Mouse (Mus musculus): ENCODE measurements around the gene Olfr845.

Gene Olfr845

DNA sequence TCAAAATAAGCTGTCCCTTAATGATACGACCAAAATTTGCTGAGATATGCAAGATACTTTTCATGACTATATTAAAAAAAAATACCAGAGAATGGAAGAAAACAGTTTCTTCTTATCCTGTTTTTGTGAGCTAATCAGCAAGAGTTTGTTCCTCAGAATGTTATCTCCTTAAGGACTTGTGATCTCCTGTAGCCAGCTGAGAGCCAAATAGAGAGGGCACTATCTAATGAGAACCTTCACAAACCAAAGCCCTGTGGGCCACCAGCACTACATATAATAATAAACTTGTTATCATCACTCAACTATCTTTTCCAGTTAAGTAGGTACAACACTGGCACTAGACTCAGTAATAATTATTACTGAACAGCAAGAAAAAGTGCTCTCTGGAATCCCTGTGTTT, at the start of gene Olfr845:
Gene Olfr845, plus strand, starts transcription at position 301 of the 400 bp plus-strand sequence.
- DNase-seq (ENCODE audit: low read depth, low spot score): no peak

DNA sequence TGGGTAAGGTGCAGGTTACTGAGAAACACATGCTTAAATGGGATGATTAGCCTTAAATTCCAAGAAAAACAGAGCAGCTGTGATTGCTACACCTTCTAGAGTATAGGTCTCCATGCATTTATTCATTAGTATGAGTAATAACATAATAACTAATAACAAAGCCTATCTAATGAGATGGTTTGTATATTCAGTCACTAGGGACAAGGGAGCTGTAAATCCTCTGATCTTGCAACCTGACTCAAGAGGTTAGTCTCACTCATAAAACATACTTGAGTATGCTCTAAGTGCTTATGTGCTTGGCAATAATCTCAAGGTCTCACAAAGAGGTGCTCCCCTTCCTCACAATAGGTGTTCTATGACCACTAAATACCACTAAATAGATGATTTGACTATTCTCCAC, 20.2 kb upstream of the Olfr845 start, which contains the start of gene Olfr844:
Gene Olfr844, plus strand, starts transcription at position 301 of the 400 bp plus-strand sequence.
- no peak for DNase-seq (ENCODE audit: low read depth, low spot score)

- DNase-seq (ENCODE audit: low read depth, low spot score): no peak
Observed at GRCm38 (mm10) chr9:19363905-19364304, 27.6 kb downstream of the Olfr845 start, which contains the start of gene Olfr846. Gene Olfr846, minus strand, starts transcription at chr9:19364005.

DNA sequence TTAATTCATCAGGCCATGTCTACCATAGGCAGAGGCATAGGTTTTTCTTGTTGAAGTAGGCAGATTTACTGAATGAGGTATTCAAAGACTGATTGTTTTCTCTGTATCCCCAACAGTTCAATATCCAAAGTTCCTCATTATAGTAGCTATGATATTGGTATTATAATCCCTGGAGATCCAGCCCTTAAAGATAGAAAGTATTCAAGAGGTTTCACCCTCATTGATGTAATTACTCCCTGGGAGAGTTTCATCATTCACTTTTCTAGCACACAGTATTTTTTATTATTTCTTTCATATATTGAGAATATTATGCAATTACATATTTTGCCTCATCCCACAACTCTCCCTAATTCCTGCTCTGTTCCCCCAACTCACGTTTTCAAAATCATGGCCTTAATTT, 42.3 kb downstream of the Olfr845 start, which contains the start of gene Olfr847:
Gene Olfr847, minus strand, starts transcription at position 101 of the 400 bp plus-strand sequence.
- DNase-seq (ENCODE audit: low read depth, low spot score): no peak
